Mouse (Mus musculus): ENCODE results near the gene Ppp2r5c.

The Ppp2r5c gene

DNA sequence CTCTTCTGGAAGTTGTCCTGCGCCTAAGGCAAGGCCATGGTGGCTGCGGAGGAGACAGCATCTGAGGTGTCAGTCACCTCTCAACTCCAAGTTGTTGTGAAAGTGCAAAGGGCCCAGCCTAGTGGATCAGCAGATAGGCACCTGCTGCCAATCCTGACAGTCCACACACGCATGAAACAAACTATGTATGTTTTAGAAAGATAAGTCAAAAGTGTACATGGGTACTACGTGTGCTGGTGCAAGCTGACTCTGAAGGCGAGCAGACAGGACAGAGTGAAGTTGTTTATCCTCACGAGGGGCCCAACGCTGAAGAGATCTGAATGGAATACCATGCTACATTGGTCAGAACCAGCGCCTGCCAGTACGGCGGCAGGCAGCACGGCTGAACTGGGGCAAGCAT lies 117.9 kb downstream of the Ppp2r5c start:
- DNase-seq = no peak

DNA sequence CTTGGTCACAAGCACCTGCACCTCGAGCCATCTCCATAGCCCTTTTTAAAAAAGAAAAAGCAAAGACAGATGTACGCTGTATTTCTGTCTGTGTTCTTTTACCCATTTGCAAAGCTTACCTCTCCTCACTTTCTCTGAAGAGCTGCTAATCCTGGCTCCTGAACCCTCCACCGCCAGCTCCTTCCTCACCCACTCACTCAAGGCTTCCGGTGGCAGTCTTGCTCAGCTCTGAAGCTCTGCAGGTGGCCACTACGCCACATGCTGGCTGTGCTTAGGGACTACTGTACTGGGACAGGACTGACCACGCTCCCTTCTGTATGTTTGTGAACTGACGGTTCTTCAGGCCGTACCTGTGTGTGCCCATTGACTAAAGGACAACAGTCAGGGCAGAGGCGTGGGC lies 119.4 kb downstream of the Ppp2r5c start:
- no peak for DNase-seq

DNA sequence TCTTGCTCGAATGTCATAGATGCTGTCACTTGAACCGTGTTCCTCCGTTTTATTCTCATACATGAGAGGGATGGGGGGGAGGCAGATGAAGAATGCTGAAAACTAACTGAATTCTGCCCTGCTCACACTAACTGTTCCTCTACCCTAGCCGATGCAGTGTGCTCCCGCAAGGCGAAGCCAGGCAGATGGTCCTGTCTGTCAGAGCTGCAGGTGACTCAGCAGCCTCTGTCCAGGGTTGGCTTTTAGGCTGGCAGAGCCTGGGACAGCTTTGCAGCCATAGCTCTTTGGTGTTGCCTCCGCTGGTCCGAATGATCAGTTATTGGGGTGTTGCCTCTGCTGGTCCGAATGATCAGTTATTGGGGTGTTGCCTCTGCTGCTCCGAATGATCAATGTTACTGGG lies 124.1 kb downstream of the Ppp2r5c start:
- DNase-seq = no peak

DNA sequence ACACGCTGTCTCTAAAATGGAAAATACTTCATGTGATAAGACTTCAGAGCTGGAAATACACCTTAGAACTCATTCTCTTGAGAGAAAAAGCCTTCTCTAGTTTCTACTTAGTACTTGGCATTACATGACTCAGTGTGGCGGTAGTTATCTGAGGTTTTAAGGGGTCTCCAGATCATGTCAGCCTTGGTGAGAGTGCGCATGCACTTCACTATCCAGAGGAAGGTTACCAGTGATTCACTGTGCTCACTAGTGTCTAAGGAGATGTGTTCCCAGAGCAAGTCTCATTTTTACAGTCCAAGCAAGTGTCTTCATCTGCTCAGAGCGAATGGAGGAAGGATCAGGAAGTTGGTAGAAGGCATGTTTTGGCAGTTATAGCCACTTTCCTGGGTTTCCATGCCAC lies 125.4 kb downstream of the Ppp2r5c start:
- no peak for DNase-seq

DNA sequence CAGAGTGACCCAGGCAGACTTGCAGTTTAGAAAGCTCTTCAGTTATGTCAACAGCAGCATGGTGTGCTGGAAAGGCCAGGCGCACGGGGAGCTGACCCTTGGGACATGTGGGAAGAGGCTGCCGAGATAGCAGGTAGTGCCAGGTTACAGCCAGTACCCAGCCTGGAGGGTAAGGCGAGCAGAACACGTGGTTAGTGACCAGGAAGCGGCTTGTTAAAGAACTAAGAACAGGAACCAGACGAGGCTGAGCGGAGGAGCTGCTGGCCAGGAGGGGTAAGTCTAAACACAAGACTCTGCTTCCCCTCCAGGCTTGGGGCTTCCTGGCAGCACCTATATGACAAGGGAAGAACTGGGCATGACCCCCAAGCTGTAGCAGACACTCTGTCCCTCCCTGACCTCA lies 126.7 kb downstream of the Ppp2r5c start:
- DNase-seq = no peak

DNA sequence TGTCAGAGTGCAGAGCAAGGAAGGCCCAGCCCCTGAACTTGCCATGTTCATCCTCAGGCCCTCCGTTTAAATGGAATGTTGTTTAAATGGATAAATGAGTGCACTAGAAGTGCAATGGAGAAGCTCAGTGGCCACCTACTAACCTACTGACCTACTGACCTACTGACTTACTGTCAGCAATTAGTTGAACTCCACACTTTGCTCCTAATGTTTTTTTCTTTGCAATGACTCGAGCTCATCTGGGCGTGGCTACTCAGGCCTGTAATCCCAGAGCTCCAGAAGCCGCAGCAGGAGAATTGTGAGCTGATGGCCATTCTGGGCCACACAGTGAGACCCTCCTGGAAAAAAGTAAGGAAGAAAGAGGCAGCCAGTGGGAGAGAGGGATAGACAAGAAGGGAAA lies 129.0 kb downstream of the Ppp2r5c start:
- DNase-seq = no peak

DNA sequence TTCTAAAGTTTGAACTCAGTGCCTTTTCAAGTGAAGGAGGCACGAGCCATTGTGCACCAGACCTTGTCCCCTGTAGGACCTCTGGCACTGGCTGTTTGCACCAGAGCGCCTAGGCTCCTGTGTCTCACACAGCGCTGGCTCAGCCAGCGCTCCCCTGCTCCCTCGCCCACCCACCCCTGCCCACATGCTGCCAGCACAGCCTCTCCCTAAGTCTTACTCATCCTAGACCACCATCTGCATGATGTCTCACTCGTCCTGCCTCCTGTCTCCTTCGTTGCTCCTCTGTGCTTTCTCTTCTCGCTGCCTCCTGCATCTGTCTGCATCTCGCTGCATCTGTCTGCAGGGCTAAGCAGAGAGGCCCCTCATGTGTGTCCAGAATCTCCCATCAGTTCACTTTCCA lies 131.4 kb downstream of the Ppp2r5c start:
- no peak for DNase-seq

DNA sequence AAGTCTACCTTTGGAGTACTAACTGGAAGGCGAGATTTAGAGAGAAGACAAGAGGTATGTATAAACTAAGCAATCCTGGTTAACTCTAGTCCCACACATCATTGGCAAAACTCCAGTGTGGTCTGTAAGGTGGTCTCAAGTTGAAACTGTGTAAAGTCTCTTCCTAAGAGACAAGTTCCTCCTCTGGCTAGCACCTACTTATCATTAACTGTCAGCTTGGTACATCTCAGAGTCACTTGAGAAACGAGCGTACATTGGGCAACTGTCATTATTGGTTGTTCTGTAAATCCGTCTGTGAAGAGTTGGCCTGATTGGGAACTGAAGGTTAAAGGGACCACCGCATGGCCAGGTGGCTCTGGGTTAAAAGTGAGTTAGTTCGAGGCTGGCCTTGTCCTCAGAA lies 141.7 kb downstream of the Ppp2r5c start:
- DNase-seq = no peak

DNA sequence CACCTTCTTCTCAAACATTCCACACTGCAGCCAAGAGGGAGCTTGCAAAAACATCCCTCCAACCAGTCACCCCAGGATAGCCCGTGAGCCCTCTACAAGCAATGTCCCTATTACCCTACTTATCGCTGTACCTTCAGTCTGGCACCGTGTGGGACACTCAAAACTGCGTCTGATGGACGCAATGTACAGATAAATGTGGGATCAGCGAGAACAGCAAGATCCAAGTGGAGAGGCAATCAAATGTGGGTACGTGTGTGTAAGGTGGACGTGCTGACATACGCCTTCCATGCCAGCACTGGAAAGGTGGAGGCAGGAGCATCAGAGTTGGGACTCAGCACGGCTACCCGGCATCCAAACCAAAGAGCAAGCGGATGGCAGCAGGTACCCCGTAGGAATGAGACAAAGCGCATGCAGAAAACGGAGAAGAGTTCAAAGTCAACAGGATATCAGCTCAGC lies 143.9 kb downstream of the Ppp2r5c start:
- no peak for DNase-seq

DNA sequence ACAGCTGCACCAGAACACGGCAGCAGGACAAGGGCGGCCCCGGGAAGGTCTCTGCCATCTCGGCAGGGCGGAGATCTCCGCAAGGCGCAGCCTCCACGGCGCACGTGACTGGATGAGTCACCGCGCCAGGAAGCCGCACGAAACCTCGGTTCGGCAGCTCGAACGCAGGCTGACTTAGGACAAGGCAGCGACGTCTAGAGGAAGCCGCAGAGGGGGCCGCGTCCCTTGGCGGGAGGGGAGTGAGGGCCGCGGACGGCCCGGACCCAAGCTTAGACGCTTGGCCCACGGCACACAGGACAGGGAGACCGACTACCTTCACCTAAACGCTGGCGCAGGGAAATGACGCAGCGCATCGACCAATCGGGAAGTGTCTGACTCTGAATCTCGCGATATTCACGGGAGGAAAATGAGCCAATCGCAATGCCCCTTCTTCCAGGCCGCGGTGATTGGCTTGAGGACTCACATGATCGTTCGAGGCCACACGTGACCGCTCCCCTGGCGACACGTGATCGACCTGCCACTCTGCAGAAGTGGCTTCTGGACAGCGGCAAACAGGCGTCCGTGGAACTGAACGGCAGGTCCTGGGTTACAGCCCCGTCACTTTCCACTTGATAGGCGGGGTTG lies 144.5 kb downstream of the Ppp2r5c start:
- peak; percentile 92 to 94 for DNase-seq

DNA sequence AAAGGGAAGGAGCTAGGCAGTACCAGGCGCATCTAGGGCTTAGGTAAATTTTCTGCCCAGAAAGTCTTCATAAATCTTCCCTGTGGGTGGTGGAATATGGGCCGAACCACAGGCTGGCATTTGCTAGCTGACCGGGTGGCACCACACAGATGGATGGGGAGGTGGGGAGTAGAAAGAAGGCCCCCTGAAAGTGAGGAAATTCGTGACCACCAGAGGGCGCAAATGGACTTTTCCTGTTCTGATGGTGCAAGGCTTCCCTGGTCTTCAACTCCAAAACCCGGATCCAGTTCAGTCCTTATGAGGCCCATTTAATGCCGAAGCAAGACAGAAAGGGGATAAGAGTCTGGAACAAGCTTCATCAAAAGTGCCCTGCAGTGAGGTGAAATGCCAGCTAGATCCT lies 151.6 kb downstream of the Ppp2r5c start:
- peak; percentile 80 to 81 for DNase-seq

DNA sequence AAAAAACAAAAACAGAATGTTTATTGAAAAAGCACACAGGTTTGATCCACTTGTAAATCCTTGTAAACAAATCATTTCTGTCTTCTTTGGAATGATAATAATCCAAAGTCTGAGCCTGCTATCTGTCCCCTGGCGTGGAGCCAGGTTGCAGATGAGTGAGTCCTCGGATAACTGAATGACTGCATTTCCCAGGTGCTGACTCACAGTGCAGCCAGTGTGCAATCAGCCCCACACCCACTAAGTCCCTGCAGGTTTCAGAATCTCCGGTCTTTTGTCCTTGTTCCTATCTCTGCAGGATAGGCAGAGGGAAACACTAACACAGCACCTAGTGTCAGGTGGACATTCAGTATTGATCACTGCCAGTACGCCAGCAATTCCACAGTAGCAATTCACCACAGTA lies 152.9 kb downstream of the Ppp2r5c start:
- no peak for DNase-seq

DNA sequence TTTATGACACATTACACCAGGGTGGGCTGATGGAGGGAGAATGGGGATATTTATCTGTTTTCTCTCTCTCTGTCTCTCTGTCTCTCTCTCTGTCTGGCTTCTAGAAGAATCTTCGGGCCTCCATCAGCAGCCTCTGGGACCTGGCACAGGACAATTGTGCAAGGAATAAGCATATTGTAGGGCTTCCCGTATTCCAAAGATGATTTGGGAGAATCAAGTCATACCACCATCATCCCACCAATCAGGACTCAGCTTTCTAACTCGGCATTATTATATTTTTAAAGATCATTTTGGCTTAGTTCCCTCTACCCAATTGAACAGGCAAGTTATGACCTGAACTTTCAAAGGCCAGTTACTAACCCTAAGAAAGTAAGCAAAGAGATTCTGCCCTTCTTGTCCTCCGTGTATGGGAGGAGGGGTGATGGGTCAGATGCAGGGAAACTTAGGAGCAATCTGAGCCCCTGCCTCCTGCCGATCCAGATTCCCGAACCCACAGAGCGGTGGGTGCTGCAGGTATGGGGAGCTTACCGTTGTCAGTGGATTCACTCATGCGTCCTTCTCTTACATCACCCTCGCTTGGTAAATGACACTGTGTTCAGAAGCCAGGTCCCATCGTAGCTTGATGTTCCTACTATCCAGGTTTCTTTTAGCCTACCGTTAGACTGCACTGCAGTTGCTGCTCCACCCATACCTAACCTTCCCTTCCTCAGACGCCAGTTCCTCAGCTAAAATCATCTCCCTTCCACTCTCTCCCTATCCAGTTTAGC lies 153.5 kb downstream of the Ppp2r5c start:
- no peak for DNase-seq

DNA sequence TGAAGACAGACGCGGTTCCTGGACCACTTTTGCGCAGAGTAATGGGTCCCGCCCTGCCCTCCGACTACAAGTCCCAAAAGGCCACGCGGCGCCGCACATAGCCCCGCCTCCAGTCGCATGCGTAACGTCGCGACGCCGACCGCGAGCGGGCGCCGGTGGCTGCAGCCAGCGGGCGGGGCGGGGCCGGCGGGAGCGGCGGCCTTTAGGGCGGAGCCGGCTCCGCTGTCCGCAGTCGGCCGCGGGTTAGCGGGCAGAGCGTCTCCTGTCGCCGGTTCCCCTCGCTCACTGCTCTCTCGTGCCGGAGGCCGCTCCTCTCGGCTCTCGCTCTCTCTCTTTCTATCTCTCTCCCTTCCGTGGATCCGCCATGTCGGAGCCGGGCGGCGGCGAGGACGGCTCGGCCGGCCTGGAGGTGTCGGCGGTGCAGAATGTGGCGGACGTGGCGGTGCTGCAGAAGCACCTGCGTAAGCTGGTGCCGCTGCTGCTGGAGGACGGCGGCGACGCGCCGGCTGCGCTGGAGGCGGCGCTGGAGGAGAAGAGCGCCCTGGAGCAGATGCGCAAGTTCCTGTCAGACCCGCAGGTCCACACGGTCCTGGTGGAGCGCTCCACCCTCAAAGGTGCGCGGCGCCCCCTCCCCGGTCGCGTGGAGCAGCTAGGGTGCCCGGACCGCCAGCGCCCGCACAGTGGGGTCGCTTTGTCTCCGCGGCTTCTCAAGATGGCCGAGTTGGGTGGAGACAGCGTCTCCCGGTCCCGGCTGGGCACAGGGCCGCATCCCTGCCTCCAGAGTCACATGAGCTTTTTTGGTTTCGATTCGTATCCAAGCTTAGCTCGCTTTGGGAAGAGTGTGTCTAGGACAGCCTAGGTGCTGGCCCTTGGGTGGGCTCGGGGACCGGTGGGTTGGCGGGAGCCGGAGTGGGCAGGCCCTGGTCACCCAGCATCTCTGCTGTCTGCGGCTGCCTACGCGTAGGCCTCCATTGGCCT lies 154.6 kb downstream of the Ppp2r5c start, which contains the start of gene Dync1h1:
TSS of gene Dync1h1 (plus strand) at position 212 of the 978 bp plus-strand sequence.
- DNase-seq = peak; percentile 97

DNA sequence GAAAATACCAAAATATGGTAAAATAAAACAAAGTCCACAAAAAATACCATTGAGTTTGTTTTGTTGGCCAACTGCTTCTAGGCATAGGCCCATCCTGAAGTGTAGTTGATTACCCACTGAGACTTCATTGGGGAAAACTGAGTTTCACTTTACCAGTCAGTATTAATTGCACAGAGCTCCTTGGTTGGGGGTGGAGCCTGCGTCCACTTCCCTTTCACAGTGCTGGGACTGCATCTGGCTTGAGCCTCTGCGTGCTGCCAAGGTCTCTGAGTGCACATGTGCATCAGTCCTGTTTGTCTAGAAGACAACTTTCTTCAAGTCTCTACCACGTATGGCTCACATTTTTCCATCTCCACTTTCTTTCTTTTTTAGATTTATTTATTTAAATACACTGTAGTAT lies 159.2 kb downstream of the Ppp2r5c start:
- DNase-seq = peak; percentile 24 to 43

DNA sequence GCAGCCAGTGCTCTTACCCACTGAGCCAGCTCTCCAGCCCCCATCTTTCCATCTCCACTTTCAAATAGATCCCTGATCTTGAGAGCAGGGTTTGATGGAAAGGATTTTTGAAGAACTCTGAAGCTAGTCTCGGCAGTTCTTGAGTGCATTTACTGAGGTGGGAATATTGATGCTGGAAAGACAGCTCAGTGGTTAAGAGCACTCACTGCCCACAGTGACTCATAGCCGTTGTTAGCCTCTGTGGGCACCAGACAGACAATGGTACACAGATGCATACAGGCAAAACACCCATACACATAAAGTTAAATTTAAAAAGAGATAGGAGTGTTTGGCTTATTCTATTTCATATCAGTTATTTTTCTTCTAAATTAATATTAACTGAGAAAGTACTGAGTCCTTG lies 159.8 kb downstream of the Ppp2r5c start:
- DNase-seq = no peak

DNA sequence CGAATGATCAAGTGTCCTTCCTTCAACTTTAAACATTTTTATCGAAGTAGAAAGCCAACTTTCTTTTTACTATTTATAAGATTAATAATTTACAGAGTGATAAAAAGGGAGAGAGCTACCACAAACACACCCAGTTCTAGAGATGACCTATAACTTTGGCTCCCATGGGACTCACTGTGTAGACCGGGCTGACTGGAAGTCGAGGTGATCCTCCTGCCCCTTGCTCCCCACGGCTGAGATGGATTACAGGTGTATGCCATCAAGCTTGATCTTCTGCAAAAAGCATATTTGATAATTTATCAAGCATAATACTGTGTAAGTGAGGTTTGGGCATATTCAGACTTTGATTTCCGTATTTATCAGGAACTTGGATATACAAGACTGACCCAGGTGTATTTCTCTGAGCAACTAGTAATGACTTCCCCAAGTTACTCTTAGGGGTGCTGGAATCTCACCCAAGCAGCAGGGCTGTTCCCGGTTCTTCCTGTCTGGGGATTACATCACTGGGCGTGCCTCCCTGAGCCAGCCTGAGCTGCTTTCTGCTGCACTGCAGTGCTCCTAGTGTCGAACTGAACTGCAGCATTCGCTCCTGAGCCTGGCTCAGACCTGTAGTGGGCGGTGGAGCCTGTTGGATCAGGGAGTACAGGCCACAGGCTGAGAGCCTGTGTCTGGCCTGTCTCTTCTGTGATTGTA lies 161.7 kb downstream of the Ppp2r5c start:
- no peak for DNase-seq

DNA sequence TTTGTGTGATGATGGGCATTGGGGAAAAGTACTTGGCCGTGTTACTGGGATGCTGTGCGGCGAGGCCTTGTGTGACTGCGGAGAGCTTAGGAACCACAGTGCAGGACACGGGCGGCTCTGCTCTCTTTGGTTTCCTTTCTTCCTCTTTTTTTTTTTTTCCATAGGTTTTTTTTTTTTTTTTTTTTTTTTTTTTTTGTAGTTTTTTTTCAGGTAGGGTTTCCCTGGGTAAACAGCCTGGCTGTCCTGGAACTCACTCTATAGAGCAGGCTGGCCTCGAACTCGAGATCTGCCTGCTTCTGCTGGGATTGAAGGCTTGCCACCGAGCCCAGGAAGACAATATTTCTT lies 162.2 kb downstream of the Ppp2r5c start:
- no peak for DNase-seq

DNA sequence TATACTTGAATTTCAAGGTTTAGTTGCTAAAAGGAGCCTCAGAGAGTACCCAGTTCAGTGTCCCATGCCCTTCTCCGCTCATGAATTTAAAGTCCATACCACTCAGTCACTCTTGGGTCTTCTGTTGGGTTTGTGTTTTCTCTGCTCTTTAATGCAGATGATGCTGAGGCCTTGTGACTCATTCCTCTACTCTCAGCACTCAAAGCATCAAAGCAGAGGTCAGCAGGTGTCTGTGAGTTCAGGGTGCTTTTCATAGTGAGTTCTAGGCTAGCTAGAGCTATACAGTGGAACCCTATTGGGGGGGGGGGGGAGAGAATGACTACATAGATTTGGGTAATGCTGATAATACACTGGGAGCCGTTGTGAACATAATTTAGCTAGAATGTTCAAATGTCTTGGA lies 163.8 kb downstream of the Ppp2r5c start:
- DNase-seq = no peak

DNA sequence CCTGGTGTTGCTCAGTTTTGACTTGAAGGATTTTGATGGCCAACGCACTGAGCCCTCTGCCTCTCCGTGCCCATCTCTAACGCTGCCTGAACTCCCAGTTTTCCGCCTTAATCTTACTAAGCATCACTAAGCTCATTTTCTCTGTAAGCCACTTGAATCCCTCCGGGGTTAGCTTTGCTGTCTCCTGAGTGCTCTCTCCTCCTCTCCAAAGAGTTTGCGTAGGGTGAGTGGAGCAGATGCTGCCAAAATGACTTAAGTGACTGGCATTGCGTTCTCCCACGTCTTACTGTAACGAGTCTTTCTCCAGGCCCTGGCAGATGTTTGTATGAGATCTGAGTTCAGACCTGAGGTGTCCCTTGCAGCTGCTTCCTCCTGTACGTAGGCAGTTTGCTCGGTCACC lies 183.1 kb downstream of the Ppp2r5c start:
- no peak for DNase-seq

All from B cell, adult 2 months (primary cell).